Mouse (Mus musculus): ENCODE measurements at regions not wholly inside any gene's neighbourhood (a gene's known extent, or its start where the extent isn't known, plus 50 kb on each side); places are given as distances from the start of the nearest gene placed in this dataset.

DNA sequence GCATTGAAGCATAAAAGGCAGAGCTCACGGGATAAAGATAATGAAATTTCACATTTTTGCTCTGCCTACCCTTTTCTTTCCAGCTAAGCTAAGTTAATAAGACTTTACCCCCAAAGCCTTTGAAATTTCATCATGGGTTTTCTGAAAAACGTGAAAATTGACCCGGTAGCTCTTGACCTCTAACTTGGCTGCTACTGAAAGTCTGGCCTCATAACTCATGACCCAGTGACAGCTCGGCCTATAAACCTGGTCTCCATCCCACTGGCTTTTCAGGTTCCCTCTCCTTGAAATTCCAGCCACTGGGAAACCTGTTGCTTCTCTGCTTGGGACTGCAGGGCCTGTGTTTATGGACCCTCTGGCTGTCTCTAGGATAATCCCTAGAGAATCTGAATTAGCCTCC, 2285.3 kb downstream of the 4930444P10Rik start:
- in situ Hi-C loops (cut with MboI; ENCODE audit: low sequenced_read_pairs in 2 of 2, unreplicated experiment in 2 of 2) = no loop called here
- no peak for TF ChIP-seq HCFC1 (IDR thresholded peaks at IDR 0.05; ENCODE audit: borderline replicate concordance, insufficient read depth, low read length)
- no peak for TF ChIP-seq MAFK (IDR thresholded peaks at IDR 0.05; ENCODE audit: insufficient read depth, low read depth, low read length)
- no peak for TF ChIP-seq ZNF384 (IDR thresholded peaks at IDR 0.05; ENCODE audit: low read depth, low read length)
- TF ChIP-seq ZC3H11A (IDR thresholded peaks at IDR 0.05; ENCODE audit: borderline replicate concordance, low read depth, low read length) = no peak
- no peak for TF ChIP-seq CHD2 (IDR thresholded peaks at IDR 0.05; ENCODE audit: low read depth, low read length)
- no peaks in the 10 kb centered on the region for H3K4me1 ChIP-seq (ENCODE audit: control insufficient read depth in 2 of 2, insufficient read depth in 2 of 2, low read length in 2 of 2, poor library complexity in 1 of 2)
- no peak overlapping the region for H3K9ac ChIP-seq (ENCODE audit: insufficient read depth, low read depth, low read length, poor library complexity, severe bottlenecking)
- DNase-seq (ENCODE audit: low read depth, low spot score) = no peak
- no peaks in the 10 kb centered on the region for H3K36me3 ChIP-seq (ENCODE audit: control insufficient read depth, insufficient read depth, low read length, poor library complexity, severe bottlenecking)
- no peak overlapping the region for H3K4me3 ChIP-seq (ENCODE audit: insufficient read depth in 1 of 2, low read depth in 1 of 2, low read length in 2 of 2, poor library complexity in 1 of 2, severe bottlenecking in 1 of 2)
- no peaks in the 10 kb centered on the region for H3K9me3 ChIP-seq (ENCODE audit: control insufficient read depth, insufficient read depth, low read depth, low read length)
- H3K27ac ChIP-seq (ENCODE audit: insufficient read depth, low read depth, low read length, poor library complexity, severe bottlenecking) = no peak overlapping the region

DNA sequence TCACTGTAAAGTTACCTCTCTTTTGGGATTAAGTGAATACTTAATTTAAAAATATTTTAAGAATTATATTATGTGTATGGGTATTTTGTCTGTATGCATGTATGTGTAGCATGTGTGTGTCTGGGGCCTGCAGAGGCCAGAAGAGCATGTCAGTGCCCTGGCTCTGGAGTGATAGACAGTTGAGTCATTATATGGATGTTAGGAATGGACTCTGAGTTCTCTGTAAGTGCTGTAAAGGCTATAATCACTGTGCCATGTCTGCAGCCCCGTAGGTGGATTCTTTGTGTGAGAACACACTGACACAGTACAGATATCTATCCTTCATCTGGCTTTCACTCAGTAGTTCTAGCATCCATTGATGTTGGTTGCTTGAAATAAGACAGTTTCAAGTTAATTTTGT, 2292.7 kb downstream of the 4930444P10Rik start:
- TF ChIP-seq ZC3H11A (IDR thresholded peaks at IDR 0.05; ENCODE audit: borderline replicate concordance, low read depth, low read length) (no peak), HCFC1 (IDR thresholded peaks at IDR 0.05; ENCODE audit: borderline replicate concordance, insufficient read depth, low read length) (no peak), CHD2 (IDR thresholded peaks at IDR 0.05; ENCODE audit: low read depth, low read length) (no peak), ZNF384 (IDR thresholded peaks at IDR 0.05; ENCODE audit: low read depth, low read length) (no peak), MAFK (IDR thresholded peaks at IDR 0.05; ENCODE audit: insufficient read depth, low read depth, low read length) (no peak)
- H3K9ac ChIP-seq (ENCODE audit: insufficient read depth, low read depth, low read length, poor library complexity, severe bottlenecking) = no peak overlapping the region
- H3K4me1 ChIP-seq (ENCODE audit: control insufficient read depth in 2 of 2, insufficient read depth in 2 of 2, low read length in 2 of 2, poor library complexity in 1 of 2) = no peaks in the 10 kb centered on the region
- in situ Hi-C loops (cut with MboI; ENCODE audit: low sequenced_read_pairs in 2 of 2, unreplicated experiment in 2 of 2) = no loop called here
- H3K36me3 ChIP-seq (ENCODE audit: control insufficient read depth, insufficient read depth, low read length, poor library complexity, severe bottlenecking) = no peaks in the 10 kb centered on the region
- H3K27ac ChIP-seq (ENCODE audit: insufficient read depth, low read depth, low read length, poor library complexity, severe bottlenecking) = no peak overlapping the region
- no peak overlapping the region for H3K4me3 ChIP-seq (ENCODE audit: insufficient read depth in 1 of 2, low read depth in 1 of 2, low read length in 2 of 2, poor library complexity in 1 of 2, severe bottlenecking in 1 of 2)
- H3K9me3 ChIP-seq (ENCODE audit: control insufficient read depth, insufficient read depth, low read depth, low read length) = no peaks in the 10 kb centered on the region
- no peak for DNase-seq (ENCODE audit: low read depth, low spot score)

DNA sequence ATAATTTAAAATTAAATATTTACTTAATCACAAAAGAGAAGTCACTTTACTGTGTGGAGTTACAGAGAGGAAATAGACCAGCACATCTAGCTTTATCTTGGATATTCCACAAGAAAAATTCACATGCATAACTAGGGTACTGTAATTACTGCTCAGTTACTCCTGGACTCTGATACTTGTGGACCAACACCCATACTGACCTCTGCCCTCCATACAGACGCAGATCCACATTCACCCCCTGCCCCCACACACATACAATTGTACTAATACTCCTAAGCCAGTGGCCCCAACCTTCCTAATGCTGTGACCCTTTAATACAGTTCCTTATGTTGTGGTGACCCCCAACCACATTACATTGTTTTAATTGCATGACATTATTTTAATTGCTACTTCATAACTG, 2294.3 kb downstream of the 4930444P10Rik start:
- H3K36me3 ChIP-seq (ENCODE audit: control insufficient read depth, insufficient read depth, low read length, poor library complexity, severe bottlenecking) = no peaks in the 10 kb centered on the region
- no peak overlapping the region for H3K9ac ChIP-seq (ENCODE audit: insufficient read depth, low read depth, low read length, poor library complexity, severe bottlenecking)
- H3K4me1 ChIP-seq (ENCODE audit: control insufficient read depth in 2 of 2, insufficient read depth in 2 of 2, low read length in 2 of 2, poor library complexity in 1 of 2) = no peaks in the 10 kb centered on the region
- no peak for DNase-seq (ENCODE audit: low read depth, low spot score)
- no peak overlapping the region for H3K4me3 ChIP-seq (ENCODE audit: insufficient read depth in 1 of 2, low read depth in 1 of 2, low read length in 2 of 2, poor library complexity in 1 of 2, severe bottlenecking in 1 of 2)
- H3K27ac ChIP-seq (ENCODE audit: insufficient read depth, low read depth, low read length, poor library complexity, severe bottlenecking) = no peak overlapping the region
- TF ChIP-seq MAFK (IDR thresholded peaks at IDR 0.05; ENCODE audit: insufficient read depth, low read depth, low read length) (no peak), HCFC1 (IDR thresholded peaks at IDR 0.05; ENCODE audit: borderline replicate concordance, insufficient read depth, low read length) (no peak), ZC3H11A (IDR thresholded peaks at IDR 0.05; ENCODE audit: borderline replicate concordance, low read depth, low read length) (no peak), CHD2 (IDR thresholded peaks at IDR 0.05; ENCODE audit: low read depth, low read length) (no peak), ZNF384 (IDR thresholded peaks at IDR 0.05; ENCODE audit: low read depth, low read length) (no peak)
- in situ Hi-C loops (cut with MboI; ENCODE audit: low sequenced_read_pairs in 2 of 2, unreplicated experiment in 2 of 2) = loop anchor here (10.0 to 25.0 kb wide), 2 partner anchors 926 to 1063 kb away; no protein-coding TSS in a partner anchor
- H3K9me3 ChIP-seq (ENCODE audit: control insufficient read depth, insufficient read depth, low read depth, low read length) = peaks cover 2% of the 10 kb centered on the region; the same call in 1 of the 2 replicates

DNA sequence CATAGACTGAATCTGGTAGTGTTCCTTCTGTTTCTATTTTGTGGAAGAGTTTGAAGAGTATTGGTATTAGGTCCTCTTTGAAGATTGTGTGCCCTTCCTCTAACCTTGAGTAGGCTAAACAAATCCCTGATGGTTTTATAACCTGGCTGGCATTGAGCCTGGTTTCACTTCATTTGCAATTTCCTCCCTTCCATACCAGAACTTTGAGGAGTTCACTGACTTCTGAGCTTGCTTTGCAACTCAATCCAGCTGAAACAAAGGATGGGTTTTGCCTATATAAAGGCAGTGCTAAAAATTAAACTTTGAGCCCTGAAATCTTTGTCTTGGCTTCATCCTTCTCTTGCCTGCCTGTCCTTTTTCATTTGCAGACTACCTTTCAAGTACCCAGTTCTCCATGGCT, 2297.9 kb downstream of the 4930444P10Rik start:
- H3K4me3 ChIP-seq (ENCODE audit: insufficient read depth in 1 of 2, low read depth in 1 of 2, low read length in 2 of 2, poor library complexity in 1 of 2, severe bottlenecking in 1 of 2) = no peak overlapping the region
- no peak overlapping the region for H3K9ac ChIP-seq (ENCODE audit: insufficient read depth, low read depth, low read length, poor library complexity, severe bottlenecking)
- TF ChIP-seq CHD2 (IDR thresholded peaks at IDR 0.05; ENCODE audit: low read depth, low read length) = no peak
- TF ChIP-seq HCFC1 (IDR thresholded peaks at IDR 0.05; ENCODE audit: borderline replicate concordance, insufficient read depth, low read length) = no peak
- TF ChIP-seq ZNF384 (IDR thresholded peaks at IDR 0.05; ENCODE audit: low read depth, low read length) = no peak
- TF ChIP-seq MAFK (IDR thresholded peaks at IDR 0.05; ENCODE audit: insufficient read depth, low read depth, low read length) = no peak
- no peak for TF ChIP-seq ZC3H11A (IDR thresholded peaks at IDR 0.05; ENCODE audit: borderline replicate concordance, low read depth, low read length)
- no peak overlapping the region for H3K27ac ChIP-seq (ENCODE audit: insufficient read depth, low read depth, low read length, poor library complexity, severe bottlenecking)
- in situ Hi-C loops (cut with MboI; ENCODE audit: low sequenced_read_pairs in 2 of 2, unreplicated experiment in 2 of 2) = loop anchor here (10.0 to 25.0 kb wide), 2 partner anchors 930 to 1067 kb away; no protein-coding TSS in a partner anchor
- peaks cover 6% of the 10 kb centered on the region; the same call in 1 of the 2 replicates for H3K9me3 ChIP-seq (ENCODE audit: control insufficient read depth, insufficient read depth, low read depth, low read length)
- DNase-seq (ENCODE audit: low read depth, low spot score) = peak; percentile 24
- no peaks in the 10 kb centered on the region for H3K36me3 ChIP-seq (ENCODE audit: control insufficient read depth, insufficient read depth, low read length, poor library complexity, severe bottlenecking)
- no peaks in the 10 kb centered on the region for H3K4me1 ChIP-seq (ENCODE audit: control insufficient read depth in 2 of 2, insufficient read depth in 2 of 2, low read length in 2 of 2, poor library complexity in 1 of 2)

All from ES-E14 (cell line).